In genomic region chr15:62257955-62258354, GRCm38 (mm10) we compare ENCODE assay signal across 8 mouse cellular contexts.
DNase-seq lines count a peak whose midpoint lies in the region; ATAC-seq and TF ChIP-seq lines count a peak whose summit lies in the region.

No protein-coding gene starts in this region.

- no peaks in the 10 kb centered on the region for H3K9me3 ChIP-seq in heart, embryonic 10.5 days
- no peaks in the 10 kb centered on the region for H3K9me3 ChIP-seq in kidney, embryonic 16.5 days (ENCODE audit: low read length)
- H3K9me3 ChIP-seq in lung, embryonic 14.5 days (ENCODE audit: low read depth, low read length) = no peaks in the 10 kb centered on the region

- H3K27ac ChIP-seq in heart, embryonic 10.5 days = peak overlapping the region; percentile 36; the same call in 1 of the 2 replicates
- H3K27ac ChIP-seq in kidney, embryonic 16.5 days (ENCODE audit: low read length) = no peak overlapping the region
- no peak overlapping the region for H3K27ac ChIP-seq in lung, embryonic 14.5 days (ENCODE audit: low read depth)

- H3K4me1 ChIP-seq in heart, embryonic 10.5 days = peaks cover 24% of the 10 kb centered on the region
- H3K4me1 ChIP-seq in kidney, embryonic 16.5 days (ENCODE audit: insufficient read depth, low read length) = no peaks in the 10 kb centered on the region; the same call in 1 of the 2 replicates
- 0 out of 2 replicates have a peak, but pooled peaks cover 4% of the 10 kb centered on the region for H3K4me1 ChIP-seq in lung, embryonic 14.5 days (ENCODE audit: insufficient read depth)

- whole genome bisulfite sequencing in heart, embryonic 10.5 days = 51% methylated on average over 3 of the region's 3 CpGs
- WGBS in kidney, embryonic 16.5 days = 39% methylated on average over 3 of the region's 3 CpGs
- 33% methylated on average over 3 of the region's 3 CpGs for WGBS in lung, embryonic 14.5 days

- H3K27me3 ChIP-seq in heart, embryonic 10.5 days (ENCODE audit: insufficient read depth, poor library complexity, severe bottlenecking) = no peaks in the 10 kb centered on the region
- no peaks in the 10 kb centered on the region for H3K27me3 ChIP-seq in kidney, embryonic 16.5 days (ENCODE audit: insufficient read depth, low read length)
- H3K27me3 ChIP-seq in lung, embryonic 14.5 days (ENCODE audit: insufficient read depth, low read length) = no peaks in the 10 kb centered on the region

- peak; percentile 14 to 20 for DNase-seq in frontal cortex, postnatal 10 days (ENCODE audit: low spot score in 2 of 2)
- no peak for DNase-seq in frontal cortex, postnatal 14 days (ENCODE audit: low spot score in 2 of 2)
- peak; percentile 53 for DNase-seq in embryo, embryonic 11 days
- DNase-seq in heart, embryonic 10.5 days (ENCODE audit: low spot score) = no peak
- DNase-seq in lung, embryonic 14.5 days = peak; percentile 59
- peak; percentile 58 for DNase-seq in retina, embryonic 14.5 days (ENCODE audit: low spot score)
- no peak for DNase-seq in spleen, postnatal 4 days (ENCODE audit: low spot score in 2 of 2)

- no peak overlapping the region for H3K4me3 ChIP-seq in heart, embryonic 10.5 days
- H3K4me3 ChIP-seq in kidney, embryonic 16.5 days (ENCODE audit: low read length) = no peak overlapping the region
- no peak overlapping the region for H3K4me3 ChIP-seq in lung, embryonic 14.5 days (ENCODE audit: low read depth, low read length)

- no peak overlapping the region for H3K4me2 ChIP-seq in kidney, embryonic 16.5 days (replicated peaks; ENCODE audit: low read depth, low read length)
- no peak overlapping the region for H3K4me2 ChIP-seq in lung, embryonic 14.5 days

- no peaks in the 10 kb centered on the region for H3K36me3 ChIP-seq in heart, embryonic 10.5 days
- no peaks in the 10 kb centered on the region for H3K36me3 ChIP-seq in kidney, embryonic 16.5 days (ENCODE audit: insufficient read depth, low read length)
- H3K36me3 ChIP-seq in lung, embryonic 14.5 days (ENCODE audit: insufficient read depth) = no peaks in the 10 kb centered on the region

- H3K9ac ChIP-seq in kidney, embryonic 16.5 days (replicated peaks; ENCODE audit: low read length) = no peak overlapping the region
- no peak overlapping the region for H3K9ac ChIP-seq in lung, embryonic 14.5 days

- TF ChIP-seq CTCF in lung, embryonic 14.5 days (IDR thresholded peaks at IDR 0.05; ENCODE audit: low read depth) = no peak

- peak; percentile 97 for ATAC-seq in kidney, embryonic 16.5 days (ENCODE audit: low FRiP score, low TSS enrichment)
- peak; percentile 77 for ATAC-seq in lung, embryonic 14.5 days (ENCODE audit: insufficient read depth)

Comparison
In these comparisons a context has a peak if more than half of its experiments do, and no peak if none do; other contexts are left out.
1. DNase-seq: peak in frontal cortex, postnatal 10 days (2 of 2), embryo, embryonic 11 days (single experiment), lung, embryonic 14.5 days (single experiment) and retina, embryonic 14.5 days (single experiment); none in frontal cortex, postnatal 14 days (0 of 2), heart, embryonic 10.5 days (single experiment) and spleen, postnatal 4 days (0 of 2).